Comparison of ENCODE assay signal across 12 mouse cellular contexts in the genomic region with DNA sequence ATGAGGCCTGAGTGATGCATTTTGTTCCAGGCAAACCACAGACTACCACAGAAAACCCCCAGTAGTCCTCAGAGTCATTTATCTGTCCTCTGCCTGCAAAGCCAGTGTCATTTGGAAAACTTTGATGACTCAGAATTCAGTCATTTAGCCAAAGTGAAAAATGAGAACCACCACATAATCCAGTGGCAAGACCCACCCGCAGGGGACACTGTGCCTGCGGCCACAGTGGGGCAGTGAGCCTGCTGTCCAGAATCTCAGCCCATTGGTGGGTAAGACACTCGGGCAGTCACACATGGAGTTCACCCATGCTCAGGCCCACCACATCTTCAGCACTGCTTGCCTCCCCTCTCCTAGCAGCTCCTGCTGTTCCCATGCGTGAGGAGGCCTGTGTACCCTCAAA.
DNase-seq lines count a peak whose midpoint lies in the region; ATAC-seq and TF ChIP-seq lines count a peak whose summit lies in the region.
"Had no signal": no experiment of that assay in that cellular context is flagged by ENCODE, and none has a peak within 500 bp of the region (broad histone marks: within the 10 kb centered on the region; RNA-seq: fewer than 3 reads in every experiment).

No protein-coding gene starts in this region.

- ATAC-seq in limb, embryonic 15.5 days (ENCODE audit: insufficient number of reproducible peaks, low FRiP score, low TSS enrichment, low read depth): no peak
- ATAC-seq in embryonic facial prominence, embryonic 14.5 days (ENCODE audit: low read depth): no peak
- no peak for ATAC-seq in midbrain, embryonic 14.5 days (ENCODE audit: low FRiP score, low TSS enrichment)
- no peak for ATAC-seq in intestine, postnatal 0 days

- H3K4me1 ChIP-seq in cerebellum, adult 2 months (ENCODE audit: control insufficient read depth, insufficient read depth, low read length): peaks cover 63% of the 10 kb centered on the region
- peaks cover 40% of the 10 kb centered on the region for H3K4me1 ChIP-seq in limb, embryonic 15.5 days
- peaks cover 16% of the 10 kb centered on the region for H3K4me1 ChIP-seq in limb, embryonic 10.5 days
- H3K4me1 ChIP-seq in embryonic facial prominence, embryonic 14.5 days (ENCODE audit: control insufficient read depth, insufficient read depth, low read length): peaks cover 7% of the 10 kb centered on the region
- H3K4me1 ChIP-seq in midbrain, embryonic 14.5 days (ENCODE audit: control insufficient read depth, insufficient read depth, low read length): peaks cover 15% of the 10 kb centered on the region
- H3K4me1 ChIP-seq in intestine, postnatal 0 days (replicated peaks; ENCODE audit: control insufficient read depth, insufficient read depth, low read length): peaks cover 3% of the 10 kb centered on the region

- peaks cover 9% of the 10 kb centered on the region for H3K36me3 ChIP-seq in limb, embryonic 15.5 days
- peaks cover 27% of the 10 kb centered on the region for H3K36me3 ChIP-seq in limb, embryonic 10.5 days
- no peaks in the 10 kb centered on the region for H3K36me3 ChIP-seq in C2C12 (ENCODE audit: control insufficient read depth, insufficient read depth)
- H3K36me3 ChIP-seq in embryonic facial prominence, embryonic 14.5 days (ENCODE audit: control insufficient read depth, insufficient read depth, low read length): peaks cover 5% of the 10 kb centered on the region; the same call in 1 of the 2 replicates
- H3K36me3 ChIP-seq in midbrain, embryonic 14.5 days (ENCODE audit: control insufficient read depth, insufficient read depth, low read length): 0 out of 2 replicates have a peak, but pooled peaks cover 4% of the 10 kb centered on the region
- H3K36me3 ChIP-seq in intestine, postnatal 0 days (ENCODE audit: control insufficient read depth, insufficient read depth): peaks cover 17% of the 10 kb centered on the region
- H3K36me3 ChIP-seq: hindbrain, embryonic 15.5 days had no signal

- no peaks in the 10 kb centered on the region for H3K9me3 ChIP-seq in limb, embryonic 15.5 days
- H3K9me3 ChIP-seq in limb, embryonic 10.5 days (replicated peaks): no peaks in the 10 kb centered on the region
- no peaks in the 10 kb centered on the region for H3K9me3 ChIP-seq in embryonic facial prominence, embryonic 14.5 days (ENCODE audit: control insufficient read depth, low read length)
- no peaks in the 10 kb centered on the region for H3K9me3 ChIP-seq in midbrain, embryonic 14.5 days (ENCODE audit: control insufficient read depth, low read length)
- H3K9me3 ChIP-seq in intestine, postnatal 0 days (ENCODE audit: control insufficient read depth): no peaks in the 10 kb centered on the region
- H3K9me3 ChIP-seq: hindbrain, embryonic 15.5 days had no signal

- peak overlapping the region; percentile 87 for H3K27ac ChIP-seq in cerebellum, adult 2 months (ENCODE audit: insufficient read depth, low read length)
- H3K27ac ChIP-seq in limb, embryonic 15.5 days: 0 out of 2 replicates have a peak overlapping the region, but pooled peaks have one; percentile 17
- no peak overlapping the region for H3K27ac ChIP-seq in limb, embryonic 10.5 days
- H3K27ac ChIP-seq in embryonic facial prominence, embryonic 14.5 days (replicated peaks; ENCODE audit: low read depth, low read length): 0 out of 2 replicates have a peak overlapping the region, but pooled peaks have one; percentile 30
- no peak overlapping the region for H3K27ac ChIP-seq in midbrain, embryonic 14.5 days (replicated peaks; ENCODE audit: low read depth, low read length)
- H3K27ac ChIP-seq in intestine, postnatal 0 days (ENCODE audit: low read depth, low read length): no peak overlapping the region

- no peak overlapping the region for H3ac ChIP-seq in C2C12 (ENCODE audit: control insufficient read depth, insufficient read length, low read depth)

- DNase-seq in cerebellum, adult 2 months: no peak
- no peak for DNase-seq in cerebellum, adult 9-10 months
- no peak for DNase-seq in limb, embryonic 10.5 days (ENCODE audit: low spot score)
- DNase-seq in embryonic facial prominence, embryonic 14.5 days (ENCODE audit: low spot score): no peak
- no peak for DNase-seq in midbrain, embryonic 14.5 days
- DNase-seq: heart, postnatal 10 days; lung, postnatal 4 days had no signal

- H3K79me2 ChIP-seq in C2C12 (ENCODE audit: control insufficient read depth, insufficient read depth): no peaks in the 10 kb centered on the region

- TF ChIP-seq CTCF in cerebellum, adult 2 months (IDR thresholded peaks at IDR 0.05; ENCODE audit: borderline replicate concordance, insufficient read depth, low read depth, low read length): no peak
- no peak for TF ChIP-seq CTCF in C2C12 (IDR thresholded peaks at IDR 0.05; ENCODE audit: control insufficient read depth, insufficient read depth, insufficient read length)
- no peak for TF ChIP-seq CTCF in intestine, postnatal 0 days (IDR thresholded peaks at IDR 0.05; ENCODE audit: low read depth)

- TF ChIP-seq POLR2A in cerebellum, adult 2 months (IDR thresholded peaks at IDR 0.05; ENCODE audit: borderline replicate concordance, insufficient read depth, low read length): no peak

- H3K4me2 ChIP-seq in limb, embryonic 15.5 days: no peak overlapping the region
- no peak overlapping the region for H3K4me2 ChIP-seq in embryonic facial prominence, embryonic 14.5 days (ENCODE audit: low read depth, low read length)
- H3K4me2 ChIP-seq in midbrain, embryonic 14.5 days (ENCODE audit: low read length): no peak overlapping the region
- H3K4me2 ChIP-seq in intestine, postnatal 0 days (replicated peaks; ENCODE audit: low read depth): no peak overlapping the region
- H3K4me2 ChIP-seq: hindbrain, embryonic 15.5 days had no signal

- H3K79me3 ChIP-seq in C2C12 (ENCODE audit: low read depth): no peaks in the 10 kb centered on the region

- no peak overlapping the region for H3K4me3 ChIP-seq in cerebellum, adult 2 months (replicated peaks; ENCODE audit: insufficient read depth, low read depth, low read length)
- H3K4me3 ChIP-seq in limb, embryonic 15.5 days: no peak overlapping the region
- no peak overlapping the region for H3K4me3 ChIP-seq in limb, embryonic 10.5 days
- H3K4me3 ChIP-seq in C2C12 (ENCODE audit: insufficient read depth, poor library complexity, severe bottlenecking): no peak overlapping the region
- no peak overlapping the region for H3K4me3 ChIP-seq in embryonic facial prominence, embryonic 14.5 days (ENCODE audit: low read depth, low read length)
- no peak overlapping the region for H3K4me3 ChIP-seq in midbrain, embryonic 14.5 days (replicated peaks; ENCODE audit: low read depth, low read length)
- no peak overlapping the region for H3K4me3 ChIP-seq in intestine, postnatal 0 days (ENCODE audit: low read depth, low read length)
- H3K4me3 ChIP-seq: erythroblast, embryonic 14.5 days; hindbrain, embryonic 15.5 days had no signal

- no peak overlapping the region for H3K9ac ChIP-seq in limb, embryonic 15.5 days
- no peak overlapping the region for H3K9ac ChIP-seq in embryonic facial prominence, embryonic 14.5 days (ENCODE audit: low read depth, low read length)
- H3K9ac ChIP-seq in midbrain, embryonic 14.5 days (replicated peaks; ENCODE audit: low read length): no peak overlapping the region
- no peak overlapping the region for H3K9ac ChIP-seq in intestine, postnatal 0 days (ENCODE audit: low read depth, low read length)
- H3K9ac ChIP-seq: hindbrain, embryonic 15.5 days had no signal

- H3K27me3 ChIP-seq in cerebellum, adult 2 months (ENCODE audit: control insufficient read depth, insufficient read depth, low read length): no peaks in the 10 kb centered on the region
- no peaks in the 10 kb centered on the region for H3K27me3 ChIP-seq in limb, embryonic 15.5 days
- no peaks in the 10 kb centered on the region for H3K27me3 ChIP-seq in limb, embryonic 10.5 days (ENCODE audit: low read depth, poor library complexity, severe bottlenecking)
- H3K27me3 ChIP-seq in C2C12 (ENCODE audit: control insufficient read depth, insufficient read depth, insufficient read length): no peaks in the 10 kb centered on the region
- H3K27me3 ChIP-seq in embryonic facial prominence, embryonic 14.5 days (replicated peaks; ENCODE audit: control insufficient read depth, insufficient read depth, low read length): no peaks in the 10 kb centered on the region
- no peaks in the 10 kb centered on the region for H3K27me3 ChIP-seq in midbrain, embryonic 14.5 days (ENCODE audit: control insufficient read depth, insufficient read depth, low read length)
- no peaks in the 10 kb centered on the region for H3K27me3 ChIP-seq in intestine, postnatal 0 days (replicated peaks; ENCODE audit: control insufficient read depth, insufficient read depth, low read length)
- H3K27me3 ChIP-seq: hindbrain, embryonic 15.5 days had no signal

- WGBS in cerebellum, adult 2 months: 81% methylated on average over 4 of the region's 4 CpGs
- 81% methylated on average over 4 of the region's 4 CpGs for WGBS in limb, embryonic 15.5 days
- WGBS in limb, embryonic 10.5 days: 91% methylated on average over 4 of the region's 4 CpGs
- WGBS in embryonic facial prominence, embryonic 14.5 days: 86% methylated on average over 4 of the region's 4 CpGs
- 90% methylated on average over 4 of the region's 4 CpGs for WGBS in midbrain, embryonic 14.5 days
- 92% methylated on average over 4 of the region's 4 CpGs for WGBS in intestine, postnatal 0 days

TF ChIP-seq in C2C12, 6 proteins besides CTCF, POLR2A, EP300 and RAD21:
- TF ChIP-seq MAX (IDR thresholded peaks at IDR 0.05) (no peak), FOSL1 (IDR thresholded peaks at IDR 0.05; ENCODE audit: insufficient read depth, low read length, poor library complexity, severe bottlenecking) (peak; percentile 73), MYOD1 (IDR thresholded peaks at IDR 0.05; ENCODE audit: control insufficient read depth, insufficient read length, low read depth) (no peak), MYOG (IDR thresholded peaks at IDR 0.05; ENCODE audit: control insufficient read depth, extremely low read depth, insufficient read length) (no peak)

Comparison
In these comparisons a context has a peak if more than half of its experiments do, and no peak if none do; other contexts are left out.
1. H3K27ac ChIP-seq: peak in cerebellum, adult 2 months (single experiment), limb, embryonic 15.5 days (single experiment) and embryonic facial prominence, embryonic 14.5 days (single experiment); none in limb, embryonic 10.5 days (single experiment), midbrain, embryonic 14.5 days (single experiment) and intestine, postnatal 0 days (single experiment).